Mouse (Mus musculus): Measurements from ENCODE around the gene Vars. TPM values are rescaled to one million over a fixed set of nuclear protein-coding genes. Genes with fewer than 3 reads are reported as not detected.

Gene Vars
- total RNA-seq, 2 experiments from 2014 or later: 49.8 to 64.8 TPM

DNA sequence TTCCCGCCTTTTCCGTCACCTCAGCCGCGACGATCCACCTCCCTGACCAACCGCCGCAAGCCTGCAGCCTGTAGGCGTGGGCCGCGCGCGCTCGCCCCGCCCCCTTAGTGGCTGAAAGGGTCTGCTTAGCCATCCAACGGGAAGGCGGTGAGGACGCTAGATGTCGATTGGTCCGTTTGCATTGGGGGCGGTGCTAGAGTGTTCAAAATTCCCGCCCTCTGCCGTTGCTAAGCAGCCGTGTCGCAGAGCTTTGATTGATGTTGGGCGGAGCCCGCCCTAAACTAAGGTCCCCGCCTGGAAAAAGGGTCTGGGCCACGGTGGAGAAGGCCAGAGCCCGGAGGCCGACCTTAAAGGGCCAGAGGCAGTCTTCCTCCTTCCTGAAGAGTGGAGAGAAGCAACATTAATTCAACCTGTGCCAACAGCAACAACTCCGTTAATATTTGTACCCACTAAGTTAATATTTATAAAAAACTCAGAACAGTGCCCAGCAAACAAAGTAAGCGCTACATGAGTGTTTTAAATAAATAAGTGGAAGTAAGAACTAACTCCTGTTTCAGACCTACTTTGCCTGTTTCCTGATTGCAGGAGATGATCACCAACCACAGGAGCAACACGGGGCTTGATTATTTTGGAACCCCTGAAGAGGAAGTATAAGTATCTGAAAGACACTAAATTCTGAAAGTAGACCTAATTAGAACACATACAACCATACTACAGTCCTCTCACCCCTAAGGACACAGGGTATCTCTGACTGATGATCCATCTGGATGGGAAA lies 46.1 kb downstream of the Vars start, which contains the start of gene Msh5:
Msh5 (minus strand) TSS at position 65 of the 775 bp plus-strand sequence.
- peak; percentile 90 to 91 for DNase-seq (ENCODE audit: low spot score in 2 of 2)

GRCm38 (mm10) chr17:35047688-35048087 lies 46.9 kb downstream of the Vars start:
- no peak for DNase-seq (ENCODE audit: low spot score in 2 of 2)

- DNase-seq (ENCODE audit: low spot score in 2 of 2): no peak
These were observed 47.6 kb downstream of the Vars start for GRCm38 (mm10) chr17:35048149-35048931.

DNA sequence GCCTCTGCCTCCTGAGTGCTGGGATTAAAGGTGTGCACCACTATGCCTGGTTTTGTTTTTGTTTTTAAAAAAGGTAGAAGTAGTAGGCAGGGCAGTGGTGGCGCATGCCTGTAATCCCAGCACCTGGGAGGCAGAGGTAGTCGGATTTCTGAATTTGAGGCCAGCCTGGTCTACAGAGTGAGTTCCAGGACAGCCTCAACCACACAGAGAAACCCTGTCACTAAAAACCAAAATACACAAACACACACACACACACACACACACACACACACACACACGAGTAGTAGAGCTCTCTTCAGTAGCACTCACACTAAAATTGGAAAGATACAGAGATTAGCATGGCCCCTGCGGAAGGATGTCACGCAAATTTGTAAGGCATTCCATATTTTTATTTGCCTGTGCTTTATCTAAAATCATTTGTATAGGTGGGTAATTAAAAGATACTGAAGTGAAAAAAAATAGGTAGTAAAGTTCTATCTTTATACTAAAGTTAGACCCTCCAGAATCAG lies 48.2 kb downstream of the Vars start:
- DNase-seq (ENCODE audit: low spot score in 2 of 2): no peak

DNA sequence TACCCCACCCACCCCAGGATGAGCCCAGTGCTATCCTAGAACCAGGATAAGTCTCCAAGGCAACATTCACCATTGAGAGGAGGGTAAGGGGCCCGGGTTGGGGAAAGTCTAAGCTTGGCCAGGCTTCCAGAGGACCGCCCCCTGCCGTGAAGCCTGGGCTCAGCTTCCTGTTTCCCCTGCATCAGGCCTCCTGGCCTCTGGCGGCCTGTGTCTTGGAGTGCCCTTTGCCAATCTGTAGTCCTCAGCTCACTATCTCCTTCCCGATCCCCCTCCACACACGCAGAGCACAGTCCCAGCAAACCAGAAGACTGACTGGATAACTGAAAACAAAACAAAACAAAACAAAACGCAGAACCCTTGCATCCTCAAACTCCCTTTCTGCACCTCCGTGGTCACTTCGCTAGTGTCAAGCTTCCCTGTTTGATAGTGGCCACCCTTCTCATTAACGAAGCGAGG lies 48.8 kb downstream of the Vars start, which contains the start of gene Clic1:
Clic1 (plus strand) TSS at position 406 of the 456 bp plus-strand sequence.
- DNase-seq (ENCODE audit: low spot score in 2 of 2): peak in 1 of 2 experiments; percentile 50

- DNase-seq (ENCODE audit: low spot score in 2 of 2): peak; percentile 68 to 72
These were observed 49.5 kb downstream of the Vars start for GRCm38 (mm10) chr17:35050126-35050750.

DNA sequence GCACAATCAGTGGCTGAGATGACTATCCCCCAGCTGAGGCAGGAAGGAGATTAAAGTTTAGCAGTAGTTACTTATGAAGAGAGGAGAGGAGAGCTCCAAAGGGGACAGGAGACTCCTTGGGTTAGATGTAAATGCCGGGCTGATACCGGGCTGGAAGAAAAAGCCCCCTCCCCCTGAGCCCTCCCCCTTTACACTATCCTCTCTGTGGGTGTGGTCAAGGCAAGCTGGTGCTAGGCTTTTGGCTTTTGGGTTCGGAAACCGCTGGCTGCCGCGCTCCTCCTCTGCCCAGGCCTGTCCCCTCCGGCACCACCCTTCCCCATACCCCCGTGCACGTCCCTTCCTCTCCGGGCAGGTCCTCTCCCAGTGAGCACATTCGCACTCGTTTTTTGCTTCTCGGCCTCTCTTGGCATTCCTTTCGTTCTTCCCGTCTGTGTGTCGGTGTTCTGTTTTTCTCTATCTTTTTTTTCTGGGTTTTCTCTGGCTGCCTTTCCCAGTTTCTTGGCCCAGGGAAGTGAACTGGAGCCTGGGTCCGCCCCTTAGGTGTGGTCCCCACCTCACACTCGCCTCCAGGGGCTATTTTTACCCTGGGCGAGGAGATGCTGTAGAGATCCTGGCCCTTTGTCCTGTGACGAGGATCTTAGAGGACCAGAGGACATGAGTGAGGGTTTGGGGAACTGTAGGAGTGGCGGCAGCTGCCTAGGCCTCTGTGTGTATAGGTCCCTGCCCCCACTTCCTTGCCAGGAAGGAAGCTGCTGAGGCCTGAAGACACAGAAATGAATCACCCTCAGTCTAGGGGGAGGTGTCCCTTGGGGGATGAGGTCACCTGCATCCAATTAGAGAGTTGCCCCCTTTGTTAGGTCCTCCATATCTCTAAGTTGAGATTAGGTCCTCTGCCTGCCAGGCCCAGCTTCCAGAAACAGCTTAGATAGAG lies 50.6 kb downstream of the Vars start:
- peak; percentile 50 to 63 for DNase-seq (ENCODE audit: low spot score in 2 of 2)

- no peak for DNase-seq (ENCODE audit: low spot score in 2 of 2)
These were observed 51.5 kb downstream of the Vars start for GRCm38 (mm10) chr17:35052271-35052798.

DNA sequence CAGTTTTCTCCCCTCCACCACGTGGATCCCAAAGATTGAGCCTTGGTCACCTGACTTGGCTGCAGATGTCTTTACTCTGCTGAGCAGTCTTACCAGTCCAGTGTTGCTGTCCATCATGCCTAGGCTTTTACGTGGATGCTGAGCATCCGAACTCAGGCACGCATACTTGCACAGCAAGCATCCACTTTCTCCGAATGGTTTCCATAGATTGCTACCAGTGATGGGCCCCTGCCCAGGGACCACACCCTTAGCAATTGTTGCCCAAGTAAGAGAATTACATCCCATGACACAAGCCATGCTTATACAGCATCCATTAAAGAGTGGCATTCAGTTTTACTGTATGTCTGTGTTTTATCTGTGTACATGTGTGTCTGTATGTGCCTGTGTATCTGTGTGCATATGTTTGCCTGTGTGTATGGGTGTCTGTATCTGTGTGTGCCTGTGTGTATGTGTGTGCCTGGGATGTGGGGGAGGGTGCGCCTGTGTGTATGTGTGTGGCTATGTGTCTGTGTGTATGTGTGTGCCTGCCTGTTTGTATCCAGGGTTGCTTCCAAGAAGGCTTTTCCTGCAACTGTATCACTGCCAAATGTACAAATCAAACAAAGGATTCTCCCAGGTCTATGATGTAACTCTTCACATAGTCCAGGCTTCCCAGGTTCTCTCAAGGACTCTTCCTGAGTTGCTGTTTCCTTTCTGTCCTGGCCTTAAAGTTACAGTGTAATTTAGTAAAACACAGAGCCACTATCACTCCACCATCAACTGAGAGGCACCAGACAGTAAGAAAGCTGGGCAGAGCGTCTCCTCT lies 55.1 kb downstream of the Vars start:
- no peak for DNase-seq (ENCODE audit: low spot score in 2 of 2)

- no peak for DNase-seq (ENCODE audit: low spot score in 2 of 2)
These were observed 56.3 kb downstream of the Vars start for GRCm38 (mm10) chr17:35057090-35057489.

DNA sequence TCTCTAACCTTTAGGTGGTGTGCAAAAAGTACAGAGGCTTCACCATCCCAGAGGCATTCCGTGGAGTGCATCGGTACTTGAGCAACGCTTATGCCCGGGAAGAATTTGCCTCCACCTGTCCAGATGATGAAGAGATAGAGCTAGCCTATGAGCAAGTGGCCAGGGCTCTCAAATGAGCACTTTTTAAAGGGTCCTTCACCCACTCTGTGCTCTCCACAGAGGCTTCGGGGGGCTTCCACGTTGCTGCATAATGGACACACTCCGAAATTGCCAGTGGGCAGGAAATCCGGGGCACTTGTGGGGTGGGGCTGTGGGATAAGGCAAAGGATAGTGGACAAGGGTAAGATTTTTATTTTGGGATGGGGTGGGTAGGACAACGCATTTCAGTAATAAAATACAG lies 57.5 kb downstream of the Vars start:
- DNase-seq (ENCODE audit: low spot score in 2 of 2): no peak

- peak; percentile 80 to 84 for DNase-seq (ENCODE audit: low spot score in 2 of 2)
These were observed 58.4 kb downstream of the Vars start, which contains the start of gene Ddah2 for GRCm38 (mm10) chr17:35058911-35059892. Gene Ddah2 (plus strand): TSS chr17:35059035.

GRCm38 (mm10) chr17:35060071-35060470 lies 59.3 kb downstream of the Vars start:
- no peak for DNase-seq (ENCODE audit: low spot score in 2 of 2)

- DNase-seq (ENCODE audit: low spot score in 2 of 2): no peak
These were observed 60.0 kb downstream of the Vars start for GRCm38 (mm10) chr17:35060737-35061297.

- no peak for DNase-seq (ENCODE audit: low spot score in 2 of 2)
These were observed 60.5 kb downstream of the Vars start for GRCm38 (mm10) chr17:35061299-35061698.

GRCm38 (mm10) chr17:35063466-35063865 lies 62.7 kb downstream of the Vars start:
- no peak for DNase-seq (ENCODE audit: low spot score in 2 of 2)

DNA sequence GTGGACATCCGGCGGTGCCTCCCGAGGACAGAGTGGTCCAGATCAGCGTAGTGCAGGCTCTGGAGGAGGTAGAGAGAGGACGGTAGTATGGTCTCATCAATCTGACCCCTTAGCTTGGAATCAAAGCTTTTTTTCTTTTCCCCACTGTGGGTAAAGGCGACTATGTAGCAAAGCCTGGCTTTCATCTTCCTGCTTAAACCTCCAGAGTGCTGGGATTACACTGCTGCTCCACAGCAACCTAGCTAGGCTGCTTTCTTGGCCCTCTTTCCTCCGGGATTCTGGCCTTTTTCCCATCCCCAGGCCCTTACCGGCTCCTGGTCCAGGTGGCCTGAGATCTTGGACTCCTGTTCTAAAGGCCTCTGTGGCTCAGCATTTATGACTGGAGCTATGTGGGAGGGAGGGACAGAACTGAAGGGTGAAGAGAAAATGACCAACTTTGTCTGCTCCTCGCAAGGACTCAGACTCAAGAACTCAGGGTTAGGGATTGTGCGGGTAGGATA lies 63.6 kb downstream of the Vars start:
- DNase-seq (ENCODE audit: low spot score in 2 of 2): no peak

Data from adrenal gland, adult 18-20 months (tissue).